Mouse (Mus musculus) G1E (cell line): ENCODE results near the gene Syndig1.

Source experiments
- GATA1 ChIP-seq: IDR thresholded peaks from 2 replicates; pipeline ENCODE4 v1.6.1; 2012; ENCODE audit warnings: borderline replicate concordance, low read length, inconsistent platforms, mixed read lengths
- GATA2 ChIP-seq: IDR thresholded peaks from 2 replicates; pipeline ENCODE4 v1.6.1; 2012; ENCODE audit warnings: low read depth, low read length, inconsistent platforms, borderline replicate concordance

GRCm38 (mm10) chr2:150043531-150043930 lies 214.5 kb downstream of the Syndig1 start:
- TF ChIP-seq GATA1 (no peak), GATA2 (no peak)
